In genomic region chr9:102275931-102276330, GRCm38 (mm10) we compare ENCODE assay signal across 21 mouse cellular contexts.
A peak's percentile ranks its signal among the peaks of the same experiment; 100 is the strongest.
DNase-seq lines count a peak whose midpoint lies in the region; ATAC-seq lines count a peak whose summit lies in the region.
"Had no signal": no experiment of that assay in that cellular context is flagged by ENCODE, and none has a peak within 500 bp of the region (broad histone marks: within the 10 kb centered on the region; RNA-seq: fewer than 3 reads in every experiment).

No protein-coding gene starts in this region.

- H3K9me3 ChIP-seq in heart, embryonic 10.5 days, result no peaks in the 10 kb centered on the region
- H3K9me3 ChIP-seq in heart, embryonic 12.5 days (replicated peaks), result no peaks in the 10 kb centered on the region
- H3K9me3 ChIP-seq: heart, embryonic 13.5 days; hindbrain, embryonic 15.5 days; midbrain, embryonic 12.5 days had no signal

- WGBS in heart, embryonic 10.5 days, result 80% methylated on average over 3 of the region's 3 CpGs
- 56% methylated on average over 3 of the region's 3 CpGs for WGBS in heart, embryonic 12.5 days

- H3K27ac ChIP-seq in heart, embryonic 10.5 days, result no peak overlapping the region
- no peak overlapping the region for H3K27ac ChIP-seq in heart, embryonic 12.5 days (ENCODE audit: poor library complexity, severe bottlenecking)
- H3K27ac ChIP-seq: heart, embryonic 13.5 days; hindbrain, embryonic 15.5 days; midbrain, embryonic 12.5 days; stomach, postnatal 0 days had no signal

- H3K9ac ChIP-seq in heart, embryonic 12.5 days, result no peak overlapping the region
- H3K9ac ChIP-seq: heart, embryonic 13.5 days; hindbrain, embryonic 15.5 days; midbrain, embryonic 12.5 days had no signal

- no peak overlapping the region for H3K4me2 ChIP-seq in heart, embryonic 12.5 days
- H3K4me2 ChIP-seq: heart, embryonic 13.5 days; hindbrain, embryonic 15.5 days; midbrain, embryonic 12.5 days had no signal

- H3K27me3 ChIP-seq in heart, embryonic 10.5 days (ENCODE audit: insufficient read depth, poor library complexity, severe bottlenecking), result peaks cover 42% of the 10 kb centered on the region
- H3K27me3 ChIP-seq in heart, embryonic 12.5 days (replicated peaks), result peaks cover 43% of the 10 kb centered on the region
- H3K27me3 ChIP-seq: hindbrain, embryonic 15.5 days had no signal

- H3K4me1 ChIP-seq in heart, embryonic 10.5 days, result 0 out of 2 replicates have a peak, but pooled peaks cover 4% of the 10 kb centered on the region
- H3K4me1 ChIP-seq in heart, embryonic 12.5 days (replicated peaks), result no peaks in the 10 kb centered on the region

- peak; percentile 62 for DNase-seq in heart, embryonic 10.5 days (ENCODE audit: low spot score)
- peak; percentile 81 to 88 for DNase-seq in cerebellum, adult 18-20 months
- peak; percentile 80 to 84 for DNase-seq in cerebellum, postnatal 14 days
- no peak for DNase-seq in right cerebral cortex, postnatal 36 days (ENCODE audit: low spot score in 2 of 2)
- DNase-seq in frontal cortex, adult 2 months (ENCODE audit: extremely low spot score in 1 of 2, low spot score in 1 of 2), result no peak
- DNase-seq: adrenal gland, postnatal 14 days; B cell, adult 2 months; gastrocnemius, postnatal 36 days; kidney, adult 9 months; kidney, postnatal 14 days; lung, postnatal 10 days; thymus, adult 2 months had no signal

- ATAC-seq in heart, embryonic 12.5 days (ENCODE audit: insufficient number of reproducible peaks, low FRiP score), result no peak
- peak; percentile 85 for ATAC-seq in cerebellum, adult (ENCODE audit: insufficient number of reproducible peaks, low FRiP score, low TSS enrichment)
- ATAC-seq: activated CD4-positive, CD25-positive, alpha-beta regulatory T cell, adult 4 months; forebrain, embryonic 14.5 days; intestine, embryonic 16.5 days had no signal

- no peak overlapping the region for H3K4me3 ChIP-seq in heart, embryonic 10.5 days
- H3K4me3 ChIP-seq in heart, embryonic 12.5 days, result no peak overlapping the region
- H3K4me3 ChIP-seq: heart, embryonic 13.5 days; hindbrain, embryonic 15.5 days; midbrain, embryonic 12.5 days had no signal

- no peaks in the 10 kb centered on the region for H3K36me3 ChIP-seq in heart, embryonic 10.5 days
- no peaks in the 10 kb centered on the region for H3K36me3 ChIP-seq in heart, embryonic 12.5 days
- H3K36me3 ChIP-seq: heart, embryonic 13.5 days; hindbrain, embryonic 15.5 days; midbrain, embryonic 12.5 days had no signal

Comparison
In these comparisons a context has a peak if more than half of its experiments do, and no peak if none do; other contexts are left out.
1. DNase-seq: peak in heart, embryonic 10.5 days (single experiment), cerebellum, adult 18-20 months (2 of 2) and cerebellum, postnatal 14 days (2 of 2); none in right cerebral cortex, postnatal 36 days (0 of 2) and frontal cortex, adult 2 months (0 of 2).